27 mouse cellular contexts compared by ENCODE assay signal in genomic region chr11:120568324-120568723, GRCm38 (mm10). TPM values are rescaled to one million over a fixed set of nuclear protein-coding genes. Genes with fewer than 3 reads are reported as not detected.
A peak's percentile ranks its signal among the peaks of the same experiment; 100 is the strongest.
DNase-seq lines count a peak whose midpoint lies in the region; ATAC-seq and TF ChIP-seq lines count a peak whose summit lies in the region.
"Had no signal": no experiment of that assay in that cellular context is flagged by ENCODE, and none has a peak within 500 bp of the region (broad histone marks: within the 10 kb centered on the region; RNA-seq: fewer than 3 reads in every experiment).

No protein-coding gene starts in this region.

- no peak overlapping the region for H3K4me3 ChIP-seq in kidney, embryonic 14.5 days (ENCODE audit: low read length)
- no peak overlapping the region for H3K4me3 ChIP-seq in lung, embryonic 14.5 days (ENCODE audit: low read depth, low read length)
- H3K4me3 ChIP-seq in MEL (ENCODE audit: control insufficient read depth in 1 of 2, insufficient read depth in 1 of 2, low read depth in 2 of 2, low read length in 2 of 2) = no peak overlapping the region
- no peak overlapping the region for H3K4me3 ChIP-seq in midbrain, embryonic 13.5 days (replicated peaks)
- H3K4me3 ChIP-seq: embryonic facial prominence, embryonic 15.5 days; erythroblast, embryonic 14.5 days; forebrain, embryonic 10.5 days; heart, embryonic 10.5 days; hindbrain, embryonic 12.5 days had no signal

- no peak for TF ChIP-seq CTCF in lung, embryonic 14.5 days (IDR thresholded peaks at IDR 0.05; ENCODE audit: low read depth)
- TF ChIP-seq CTCF in MEL (IDR thresholded peaks at IDR 0.05 in 2 of 3, conservative IDR thresholded peaks at IDR 0.05 in 1 of 3; ENCODE audit: control insufficient read depth in 1 of 3, insufficient read depth in 1 of 3, low read depth in 2 of 3, low read length in 3 of 3, poor library complexity in 1 of 3, severe bottlenecking in 1 of 3) = no peak

- peaks cover 12% of the 10 kb centered on the region for H3K4me1 ChIP-seq in kidney, embryonic 14.5 days (ENCODE audit: control insufficient read depth, insufficient read depth, low read length)
- H3K4me1 ChIP-seq in lung, embryonic 14.5 days (ENCODE audit: insufficient read depth) = 0 out of 2 replicates have a peak, but pooled peaks cover 8% of the 10 kb centered on the region
- H3K4me1 ChIP-seq in MEL (ENCODE audit: control insufficient read depth in 1 of 2, insufficient read depth in 2 of 2, low read length in 2 of 2) = peaks cover 0 to 14% of the 10 kb centered on the region in 2 experiments; a peak in 1 of 4 replicates
- peaks cover 14% of the 10 kb centered on the region for H3K4me1 ChIP-seq in midbrain, embryonic 13.5 days (replicated peaks)

- no peak for TF ChIP-seq POLR2A in MEL (IDR thresholded peaks at IDR 0.05; ENCODE audit: control insufficient read depth in 1 of 2, insufficient read depth in 1 of 2, low read depth in 1 of 2, low read length in 2 of 2, poor library complexity in 1 of 2)

- no peak overlapping the region for H3K4me2 ChIP-seq in kidney, embryonic 14.5 days (replicated peaks; ENCODE audit: low read depth, low read length)
- H3K4me2 ChIP-seq in lung, embryonic 14.5 days = no peak overlapping the region
- no peak overlapping the region for H3K4me2 ChIP-seq in midbrain, embryonic 13.5 days (replicated peaks)
- H3K4me2 ChIP-seq: embryonic facial prominence, embryonic 15.5 days; hindbrain, embryonic 12.5 days had no signal

- no peak for TF ChIP-seq RAD21 in MEL (IDR thresholded peaks at IDR 0.05; ENCODE audit: low read depth, low read length)

- peaks cover 32% of the 10 kb centered on the region for H3K79me2 ChIP-seq in MEL (ENCODE audit: control insufficient read depth, insufficient read depth, low read length, poor library complexity)

- DNase-seq in kidney, adult 8-10 months = no peak
- DNase-seq in lung, embryonic 14.5 days = no peak
- DNase-seq in lung, postnatal 10 days = no peak
- DNase-seq in MEL (ENCODE audit: low read depth, low spot score) = no peak
- DNase-seq in layer of hippocampus, postnatal 36 days = no peak
- DNase-seq: adrenal gland, postnatal 14 days; cerebellum, adult 11-12 months; cerebellum, adult 9-10 months; cerebellum, postnatal 25 days; gastrocnemius, postnatal 10 days; heart, adult 18-20 months; heart, postnatal 10 days; heart, postnatal 4 days had no signal

- no peak for ATAC-seq in kidney, embryonic 14.5 days (ENCODE audit: low FRiP score, low TSS enrichment)
- no peak for ATAC-seq in lung, embryonic 14.5 days (ENCODE audit: insufficient read depth)
- no peak for ATAC-seq in midbrain, embryonic 13.5 days
- ATAC-seq: activated CD4-positive, CD25-positive, alpha-beta regulatory T cell, adult 4 months; forebrain, embryonic 16.5 days; hindbrain, postnatal 0 days; Patski had no signal

- no peaks in the 10 kb centered on the region for H3K27me3 ChIP-seq in kidney, embryonic 14.5 days (ENCODE audit: control insufficient read depth, insufficient read depth, low read length)
- no peaks in the 10 kb centered on the region for H3K27me3 ChIP-seq in lung, embryonic 14.5 days (ENCODE audit: insufficient read depth, low read length)
- H3K27me3 ChIP-seq in MEL (ENCODE audit: control insufficient read depth in 1 of 2, insufficient read depth in 2 of 2, low read length in 2 of 2) = no peaks in the 10 kb centered on the region
- H3K27me3 ChIP-seq in midbrain, embryonic 13.5 days = no peaks in the 10 kb centered on the region
- H3K27me3 ChIP-seq: embryonic facial prominence, embryonic 15.5 days; hindbrain, embryonic 12.5 days; Patski had no signal

- H3K36me3 ChIP-seq in kidney, embryonic 14.5 days (ENCODE audit: control insufficient read depth, insufficient read depth, low read length) = peaks cover 76% of the 10 kb centered on the region
- peaks cover 79% of the 10 kb centered on the region for H3K36me3 ChIP-seq in lung, embryonic 14.5 days (ENCODE audit: insufficient read depth)
- H3K36me3 ChIP-seq in MEL (ENCODE audit: control insufficient read depth in 1 of 2, insufficient read depth in 2 of 2, low read length in 2 of 2) = peaks cover 19 to 41% of the 10 kb centered on the region in 2 experiments
- H3K36me3 ChIP-seq in midbrain, embryonic 13.5 days = peaks cover 78% of the 10 kb centered on the region

- WGBS in kidney, embryonic 14.5 days = 94% methylated on average over 6 of the region's 6 CpGs
- 89% methylated on average over 6 of the region's 6 CpGs for WGBS in lung, embryonic 14.5 days
- whole genome bisulfite sequencing in midbrain, embryonic 13.5 days = 95% methylated on average over 6 of the region's 6 CpGs

- TF ChIP-seq EP300 in MEL (IDR thresholded peaks at IDR 0.05; ENCODE audit: low read depth in 1 of 2, low read length in 2 of 2) = no peak

- no peaks in the 10 kb centered on the region for H3K9me3 ChIP-seq in kidney, embryonic 14.5 days (ENCODE audit: control insufficient read depth, low read length)
- no peaks in the 10 kb centered on the region for H3K9me3 ChIP-seq in lung, embryonic 14.5 days (ENCODE audit: low read depth, low read length)
- H3K9me3 ChIP-seq in MEL (replicated peaks; ENCODE audit: insufficient read depth, low read length) = no peaks in the 10 kb centered on the region
- no peaks in the 10 kb centered on the region for H3K9me3 ChIP-seq in midbrain, embryonic 13.5 days
- H3K9me3 ChIP-seq: embryonic facial prominence, embryonic 15.5 days; forebrain, embryonic 10.5 days; heart, embryonic 10.5 days; hindbrain, embryonic 12.5 days had no signal

- H3K27ac ChIP-seq in kidney, embryonic 14.5 days (ENCODE audit: low read depth, low read length) = no peak overlapping the region
- H3K27ac ChIP-seq in lung, embryonic 14.5 days (ENCODE audit: low read depth) = no peak overlapping the region
- no peak overlapping the region for H3K27ac ChIP-seq in MEL (ENCODE audit: control insufficient read depth, low read depth, low read length)
- no peak overlapping the region for H3K27ac ChIP-seq in midbrain, embryonic 13.5 days
- H3K27ac ChIP-seq: embryonic facial prominence, embryonic 15.5 days; forebrain, embryonic 10.5 days; heart, embryonic 10.5 days; hindbrain, embryonic 12.5 days; hindbrain, postnatal 0 days had no signal

- H3K9ac ChIP-seq in kidney, embryonic 14.5 days (ENCODE audit: low read depth, low read length) = peak overlapping the region; percentile 4; the same call in 1 of the 2 replicates
- H3K9ac ChIP-seq in lung, embryonic 14.5 days = peak overlapping the region; percentile 32; the same call in 1 of the 2 replicates
- no peak overlapping the region for H3K9ac ChIP-seq in MEL (ENCODE audit: control insufficient read depth, low read depth, low read length, poor library complexity, severe bottlenecking)
- no peak overlapping the region for H3K9ac ChIP-seq in midbrain, embryonic 13.5 days (replicated peaks)
- H3K9ac ChIP-seq: embryonic facial prominence, embryonic 15.5 days; hindbrain, embryonic 12.5 days had no signal

TF ChIP-seq in MEL, 35 proteins besides CTCF, POLR2A, EP300 and RAD21 (continues in another document):
- TF ChIP-seq MAFK (IDR thresholded peaks at IDR 0.05; ENCODE audit: borderline replicate concordance, low read depth, low read length) (peak; percentile 70), TCF12 (IDR thresholded peaks at IDR 0.05; ENCODE audit: low read depth, low read length) (no peak)

RNA-seq across cellular contexts. Expression of gene P4hb, which starts 4.7 kb away (rescaled TPM):
- 558 and 716 TPM in 2 replicates for polyA plus RNA-seq in kidney, embryonic 14.5 days (2014; fragmentation: Nextera tagmentation; extraction: Ambion mirVana)
- polyA plus RNA-seq in lung, embryonic 14.5 days (2014; fragmentation: Nextera tagmentation; extraction: Ambion mirVana) = 872 and 897 TPM in 2 replicates
- total RNA-seq in MEL (2012; rRNA removed) = 625 and 639 TPM in 2 replicates
- 1,000 to 10,000 TPM in 1 of 2 experiments, 100 to 1,000 TPM in 1; 563 to 1,152 TPM for polyA plus RNA-seq in MEL (2012; ENCODE audit: insufficient read depth in 1 of 2, insufficient read length in 2 of 2, low read depth in 1 of 2, low replicate concordance in 2 of 2, missing spikeins in 1 of 2)
- total RNA-seq in layer of hippocampus, postnatal 36 days (2021) = 100 to 1,000 TPM; 118 to 122 TPM
- 279 and 297 TPM in 2 replicates for polyA plus RNA-seq in midbrain, embryonic 13.5 days (2015; fragmentation: Nextera tagmentation; extraction: Ambion mirVana)

RNA-seq across cellular contexts. Expression of gene Arhgdia, which starts 13.1 kb away (rescaled TPM):
- 454 and 612 TPM in 2 replicates for polyA plus RNA-seq in kidney, embryonic 14.5 days (2014; fragmentation: Nextera tagmentation; extraction: Ambion mirVana)
- 717 and 734 TPM in 2 replicates for polyA plus RNA-seq in lung, embryonic 14.5 days (2014; fragmentation: Nextera tagmentation; extraction: Ambion mirVana)
- total RNA-seq in MEL (2012; rRNA removed) = 364 and 367 TPM in 2 replicates
- 100 to 1,000 TPM; 601 to 821 TPM for polyA plus RNA-seq in MEL (2012; ENCODE audit: insufficient read depth in 1 of 2, insufficient read length in 2 of 2, low read depth in 1 of 2, low replicate concordance in 2 of 2, missing spikeins in 1 of 2)
- 100 to 1,000 TPM; 266 to 282 TPM for total RNA-seq in layer of hippocampus, postnatal 36 days (2021)
- polyA plus RNA-seq in midbrain, embryonic 13.5 days (2015; fragmentation: Nextera tagmentation; extraction: Ambion mirVana) = 452 and 461 TPM in 2 replicates

RNA-seq across cellular contexts. Expression of gene Ppp1r27, which starts 17.4 kb away (rescaled TPM):
- 0.58 and 0.89 TPM in 2 replicates for polyA plus RNA-seq in kidney, embryonic 14.5 days (2014; fragmentation: Nextera tagmentation; extraction: Ambion mirVana)
- not detected in 2 replicates for polyA plus RNA-seq in lung, embryonic 14.5 days (2014; fragmentation: Nextera tagmentation; extraction: Ambion mirVana)
- not detected in 2 replicates for total RNA-seq in MEL (2012; rRNA removed)
- polyA plus RNA-seq in MEL (2012; ENCODE audit: insufficient read depth in 1 of 2, insufficient read length in 2 of 2, low read depth in 1 of 2, low replicate concordance in 2 of 2, missing spikeins in 1 of 2) = not detected
- total RNA-seq in layer of hippocampus, postnatal 36 days (2021) = not detected
- polyA plus RNA-seq in midbrain, embryonic 13.5 days (2015; fragmentation: Nextera tagmentation; extraction: Ambion mirVana) = not detected in 2 replicates
- total RNA-seq: hindbrain, postnatal 0 days had no signal
- polyA plus RNA-seq: activated CD4-positive, CD25-positive, alpha-beta regulatory T cell, adult 4 months; cortical plate, adult 2 months; erythroblast, embryonic 14.5 days; forebrain, embryonic 10.5 days; forebrain, embryonic 16.5 days; frontal cortex, adult 2 months; heart, embryonic 10.5 days; heart, embryonic 14.5 days; hindbrain, embryonic 12.5 days; hindbrain, postnatal 0 days; Patski had no signal

RNA-seq across cellular contexts. Expression of gene Mcrip1, which starts 18.8 kb away (rescaled TPM):
- 236 and 265 TPM in 2 replicates for polyA plus RNA-seq in kidney, embryonic 14.5 days (2014; fragmentation: Nextera tagmentation; extraction: Ambion mirVana)
- 226 and 229 TPM in 2 replicates for polyA plus RNA-seq in lung, embryonic 14.5 days (2014; fragmentation: Nextera tagmentation; extraction: Ambion mirVana)
- total RNA-seq in MEL (2012; rRNA removed) = 27.2 and 36.6 TPM in 2 replicates
- polyA plus RNA-seq in MEL (2012; ENCODE audit: insufficient read depth in 1 of 2, insufficient read length in 2 of 2, low read depth in 1 of 2, low replicate concordance in 2 of 2, missing spikeins in 1 of 2) = 10 to 100 TPM in 1 of 2 experiments, not detected in 1; 83.5 TPM
- 10 to 100 TPM; 71.3 to 71.6 TPM for total RNA-seq in layer of hippocampus, postnatal 36 days (2021)
- polyA plus RNA-seq in midbrain, embryonic 13.5 days (2015; fragmentation: Nextera tagmentation; extraction: Ambion mirVana) = 240 and 242 TPM in 2 replicates

RNA-seq across cellular contexts. Expression of gene Alyref, which starts 29.8 kb away (rescaled TPM):
- 594 and 799 TPM in 2 replicates for polyA plus RNA-seq in kidney, embryonic 14.5 days (2014; fragmentation: Nextera tagmentation; extraction: Ambion mirVana)
- polyA plus RNA-seq in lung, embryonic 14.5 days (2014; fragmentation: Nextera tagmentation; extraction: Ambion mirVana) = 617 and 627 TPM in 2 replicates
- 1,072 and 1,078 TPM in 2 replicates for total RNA-seq in MEL (2012; rRNA removed)
- 100 to 1,000 TPM in 1 of 2 experiments, not detected in 1; 600 TPM for polyA plus RNA-seq in MEL (2012; ENCODE audit: insufficient read depth in 1 of 2, insufficient read length in 2 of 2, low read depth in 1 of 2, low replicate concordance in 2 of 2, missing spikeins in 1 of 2)
- 10 to 100 TPM; 60.0 to 67.6 TPM for total RNA-seq in layer of hippocampus, postnatal 36 days (2021)
- polyA plus RNA-seq in midbrain, embryonic 13.5 days (2015; fragmentation: Nextera tagmentation; extraction: Ambion mirVana) = 303 and 358 TPM in 2 replicates

Comparison
In these comparisons a context has a peak if more than half of its experiments do, and no peak if none do; other contexts are left out.
1. H3K9ac ChIP-seq: peak in kidney, embryonic 14.5 days (single experiment) and lung, embryonic 14.5 days (single experiment); none in MEL (single experiment) and midbrain, embryonic 13.5 days (single experiment).